Mouse (Mus musculus): ENCODE results near the gene Hoxd11. TPM values are rescaled to one million over a fixed set of nuclear protein-coding genes. Genes with fewer than 3 reads are reported as not detected.

The Hoxd11 gene
- total RNA-seq, 2 experiments from 2014 or later, result not detected

GRCm38 (mm10) chr2:74694066-74694465 lies 14.7 kb downstream of the Hoxd11 start:
- no peak for DNase-seq (ENCODE audit: low spot score in 2 of 2)

DNA sequence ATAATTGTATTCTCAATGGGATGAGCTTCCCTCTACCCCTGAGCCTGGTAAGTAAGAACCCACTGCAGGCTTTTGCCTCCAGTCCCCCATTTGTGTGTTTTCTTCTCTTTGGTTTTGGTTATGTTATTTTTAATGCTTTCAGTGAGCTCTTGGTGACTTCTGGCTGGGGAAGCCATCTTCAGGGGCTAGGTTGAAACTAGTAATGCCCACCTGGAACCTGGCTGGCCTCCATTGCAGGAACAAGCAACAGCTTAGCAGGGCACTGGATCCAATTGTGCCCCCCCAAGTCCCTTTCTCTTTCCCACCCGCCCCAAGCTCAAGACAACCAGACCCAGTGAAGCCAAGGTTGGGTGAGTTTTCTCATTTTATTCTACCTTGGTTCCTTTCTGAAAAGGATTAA lies 16.0 kb downstream of the Hoxd11 start:
- no peak for DNase-seq (ENCODE audit: low spot score in 2 of 2)

- DNase-seq (ENCODE audit: low spot score in 2 of 2), result no peak
Observed at GRCm38 (mm10) chr2:74695813-74696430, 16.6 kb downstream of the Hoxd11 start.

GRCm38 (mm10) chr2:74696442-74697335 lies 17.3 kb downstream of the Hoxd11 start:
- DNase-seq (ENCODE audit: low spot score in 2 of 2), result no peak

GRCm38 (mm10) chr2:74697567-74698121 lies 18.3 kb downstream of the Hoxd11 start, which contains the start of gene Hoxd9:
Gene Hoxd9, plus strand, starts transcription at chr2:74697727.
- no peak for DNase-seq (ENCODE audit: low spot score in 2 of 2)

DNA sequence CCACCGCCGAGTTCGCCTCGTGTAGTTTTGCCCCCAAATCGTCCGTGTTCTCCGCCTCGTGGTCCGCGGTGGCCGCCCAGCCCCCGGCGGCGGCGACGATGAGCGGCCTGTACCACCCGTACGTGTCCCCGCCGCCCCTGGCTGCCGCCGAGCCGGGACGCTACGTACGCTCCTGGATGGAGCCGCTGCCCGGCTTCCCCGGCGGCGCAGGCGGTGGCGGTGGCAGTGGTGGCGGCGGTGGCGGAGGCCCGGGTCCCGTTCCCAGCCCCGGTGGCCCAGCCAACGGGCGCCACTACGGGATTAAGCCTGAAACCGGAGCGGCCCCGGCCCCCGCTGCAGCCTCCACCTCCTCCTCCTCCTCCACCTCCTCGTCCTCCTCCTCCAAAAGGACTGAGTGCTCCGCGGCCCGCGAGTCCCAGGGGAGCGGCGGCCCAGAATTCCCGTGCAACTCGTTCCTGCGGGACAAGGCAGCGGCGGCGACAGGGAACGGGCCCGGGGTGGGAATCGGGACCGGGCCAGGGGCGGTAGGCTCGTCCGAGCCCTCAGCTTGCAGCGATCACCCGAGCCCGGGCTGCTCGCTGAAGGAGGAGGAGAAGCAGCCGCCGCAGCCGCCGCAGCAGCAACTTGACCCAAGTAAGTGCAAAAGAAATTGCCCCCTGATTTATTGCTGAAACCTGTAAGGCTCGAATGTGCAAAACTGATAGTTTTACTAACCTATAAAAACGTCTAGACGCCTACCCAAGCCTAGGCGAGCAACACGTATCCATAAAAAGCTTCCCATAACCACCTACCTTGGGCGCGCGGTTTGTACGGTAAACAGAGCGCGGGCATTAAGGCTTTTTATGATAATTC lies 19.1 kb downstream of the Hoxd11 start:
- no peak for DNase-seq (ENCODE audit: low spot score in 2 of 2)

DNA sequence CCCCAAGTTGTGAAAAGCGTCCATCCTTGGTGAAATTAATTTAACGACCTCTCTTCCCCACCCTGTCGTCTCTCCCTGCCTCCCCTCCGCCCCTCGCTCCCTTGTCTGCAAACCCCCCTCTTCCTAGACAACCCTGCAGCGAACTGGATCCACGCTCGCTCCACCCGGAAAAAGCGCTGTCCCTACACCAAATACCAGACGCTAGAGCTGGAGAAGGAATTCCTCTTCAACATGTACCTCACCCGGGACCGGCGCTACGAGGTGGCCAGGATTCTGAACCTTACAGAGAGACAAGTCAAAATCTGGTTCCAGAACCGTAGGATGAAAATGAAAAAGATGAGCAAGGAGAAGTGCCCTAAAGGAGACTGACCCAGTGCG lies 19.7 kb downstream of the Hoxd11 start:
- DNase-seq (ENCODE audit: low spot score in 2 of 2), result no peak

- no peak for DNase-seq (ENCODE audit: low spot score in 2 of 2)
Observed at GRCm38 (mm10) chr2:74699664-74700545, 20.5 kb downstream of the Hoxd11 start.

- DNase-seq (ENCODE audit: low spot score in 2 of 2), result no peak
Observed at GRCm38 (mm10) chr2:74700546-74701112, 21.3 kb downstream of the Hoxd11 start.

GRCm38 (mm10) chr2:74701949-74702819 lies 22.8 kb downstream of the Hoxd11 start:
- peak; percentile 72 to 86 for DNase-seq (ENCODE audit: low spot score in 2 of 2)

DNA sequence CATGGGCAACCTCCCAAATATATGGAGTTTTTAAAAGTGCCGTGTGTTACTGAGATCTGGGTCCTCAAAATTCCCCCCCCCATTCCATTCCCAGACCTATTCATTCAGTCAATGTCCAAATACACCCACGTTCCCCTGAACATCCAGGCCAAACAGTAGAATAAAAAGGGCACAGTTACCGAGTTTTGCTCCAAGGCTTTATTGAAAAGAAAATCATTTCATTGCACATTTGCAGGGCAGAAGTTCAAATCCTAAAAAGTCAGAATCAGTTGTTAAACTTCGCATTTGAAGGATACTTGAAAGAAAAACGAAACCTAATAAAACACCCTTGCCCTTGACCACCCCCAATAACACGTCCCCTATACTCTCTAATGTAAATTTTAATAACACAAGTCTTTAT lies 23.5 kb downstream of the Hoxd11 start:
- no peak for DNase-seq (ENCODE audit: low spot score in 2 of 2)

DNA sequence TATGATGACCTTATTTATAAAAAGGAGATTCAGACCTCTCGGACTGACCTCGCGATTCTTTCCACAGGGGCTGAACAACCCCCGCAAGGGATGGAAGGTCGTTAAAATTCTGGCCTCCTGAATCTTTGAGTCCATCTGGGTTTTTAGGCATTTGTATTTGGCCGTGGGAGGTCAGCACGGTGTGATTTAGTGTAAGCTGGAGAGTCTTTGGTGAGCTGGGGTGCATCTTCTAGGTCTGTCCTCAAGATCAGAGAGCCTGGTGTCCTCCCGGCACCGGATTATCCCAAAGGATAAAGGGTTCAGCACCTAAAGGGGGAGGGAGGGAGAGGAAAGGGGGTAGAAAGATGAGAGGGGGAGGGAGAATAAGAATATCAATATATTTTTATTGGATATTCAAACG lies 24.0 kb downstream of the Hoxd11 start:
- DNase-seq (ENCODE audit: low spot score in 2 of 2), result no peak

DNA sequence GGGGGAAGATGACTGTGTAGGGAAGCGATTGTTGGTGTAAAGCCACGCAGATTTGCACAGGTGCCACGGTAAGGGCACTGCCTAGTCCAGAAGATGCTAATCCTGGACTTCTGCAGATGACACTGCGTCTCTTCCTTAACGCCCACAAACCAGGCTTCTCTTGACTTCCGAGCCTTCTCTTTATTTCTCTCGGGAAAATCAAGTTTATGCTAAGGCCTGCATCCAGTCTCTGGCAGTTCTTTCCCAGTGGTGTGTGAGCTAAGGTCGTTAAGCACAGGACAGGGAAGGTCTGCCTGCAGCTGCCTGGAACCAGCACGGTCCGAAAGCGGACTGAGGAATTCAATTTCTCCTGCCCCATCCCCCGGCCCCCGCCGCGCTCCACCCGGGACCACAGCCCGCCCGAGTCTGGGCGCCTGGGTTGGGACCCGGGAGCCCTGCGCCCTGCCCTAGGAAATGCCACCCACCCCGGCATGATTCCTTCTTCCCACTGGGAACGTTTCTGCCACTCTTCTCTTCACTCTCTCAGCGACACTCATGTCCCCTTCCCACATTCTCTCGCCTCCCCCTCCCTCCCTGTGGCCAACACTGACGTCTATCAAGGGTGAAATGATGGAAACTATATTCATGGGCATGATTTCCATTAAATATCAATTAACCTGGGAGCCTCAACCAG lies 24.5 kb downstream of the Hoxd11 start:
- DNase-seq (ENCODE audit: low spot score in 2 of 2), result no peak

- no peak for DNase-seq (ENCODE audit: low spot score in 2 of 2)
Observed at GRCm38 (mm10) chr2:74704393-74704998, 25.1 kb downstream of the Hoxd11 start, which contains the start of gene Hoxd8. Gene Hoxd8, plus strand, starts transcription at chr2:74704615.

DNA sequence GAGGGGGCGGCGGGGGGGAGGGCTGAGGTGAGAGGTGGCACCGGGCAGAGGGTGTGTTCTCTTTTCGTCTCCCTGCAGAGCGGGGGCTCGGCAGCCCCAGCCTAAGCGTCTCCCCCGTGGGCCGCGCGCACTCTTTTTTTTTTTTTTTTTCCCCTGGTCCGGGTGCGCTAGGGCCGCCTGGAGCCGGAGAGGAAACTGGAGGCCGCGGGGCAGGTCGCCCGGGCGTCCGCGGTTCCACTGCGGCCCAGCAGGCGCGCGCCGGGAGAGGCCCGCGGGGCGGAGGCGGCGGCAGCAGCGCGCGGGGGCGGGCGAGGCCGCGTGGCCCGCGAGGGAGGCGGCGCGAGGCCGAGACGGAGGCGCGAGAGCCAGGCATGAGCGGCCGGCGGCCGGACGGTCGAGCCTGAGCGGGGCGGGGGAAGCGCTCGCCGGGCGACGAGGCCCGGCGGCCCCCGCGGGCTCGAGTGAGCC lies 25.7 kb downstream of the Hoxd11 start:
- no peak for DNase-seq (ENCODE audit: low spot score in 2 of 2)

- no peak for DNase-seq (ENCODE audit: low spot score in 2 of 2)
Observed at GRCm38 (mm10) chr2:74705467-74706089, 26.2 kb downstream of the Hoxd11 start.

DNA sequence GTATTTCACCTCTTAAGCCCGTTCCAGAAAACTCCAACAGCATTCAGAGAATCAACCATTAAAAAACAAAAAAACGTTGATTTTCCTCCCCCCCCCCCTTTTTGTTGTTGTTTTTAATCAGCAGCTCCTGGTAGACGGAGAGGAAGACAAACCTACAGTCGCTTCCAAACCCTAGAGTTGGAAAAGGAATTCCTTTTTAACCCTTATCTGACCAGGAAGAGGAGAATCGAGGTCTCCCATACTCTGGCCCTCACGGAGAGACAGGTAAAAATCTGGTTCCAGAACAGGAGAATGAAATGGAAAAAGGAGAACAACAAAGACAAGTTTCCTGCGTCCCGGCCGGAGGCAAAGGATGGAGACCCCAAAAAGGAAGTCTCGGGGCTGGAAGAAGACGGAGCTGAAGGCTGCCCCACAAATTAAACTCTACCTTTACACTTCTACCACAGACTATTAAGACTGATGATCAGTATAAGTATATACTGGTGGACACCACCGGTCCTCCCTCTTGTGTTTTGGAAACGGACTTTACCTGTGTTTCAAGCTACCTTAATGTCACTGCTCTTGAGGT lies 27.1 kb downstream of the Hoxd11 start:
- DNase-seq (ENCODE audit: low spot score in 2 of 2), result no peak

Measured in layer of hippocampus, postnatal 14 days (tissue).